Mouse (Mus musculus): ENCODE data around the gene Cybrd1. TPM values are rescaled to one million over a fixed set of nuclear protein-coding genes. Genes with fewer than 3 reads are reported as not detected.

Cybrd1 gene
- polyA plus RNA-seq, 1 experiment: 8.3 TPM

DNA sequence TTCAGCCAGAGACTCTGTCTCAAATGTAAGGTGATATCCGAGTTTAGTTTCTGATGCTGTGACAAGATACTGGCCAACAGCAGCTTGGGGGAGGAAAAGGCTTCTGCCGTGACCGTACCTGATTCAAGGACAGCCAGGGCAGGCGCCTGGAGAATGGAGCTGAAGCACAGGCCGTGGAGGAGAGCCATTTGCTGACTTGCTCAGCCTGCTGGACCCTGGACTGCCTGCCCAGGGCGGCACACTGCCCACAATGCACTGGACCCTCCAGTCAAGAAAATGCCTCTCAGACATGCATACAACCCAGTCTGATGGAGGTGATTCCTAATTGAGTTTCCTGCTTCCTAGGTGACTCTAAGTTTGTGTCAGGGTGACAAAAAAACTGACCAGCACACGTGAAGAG, 43.8 kb downstream of the Cybrd1 start:
- no peak for TF ChIP-seq POLR2A (IDR thresholded peaks at IDR 0.05; ENCODE audit: borderline replicate concordance, extremely low read depth, low read depth, low read length)
- no peak for TF ChIP-seq CTCF (IDR thresholded peaks at IDR 0.05; ENCODE audit: insufficient read depth, low read length)
- DNase-seq: no peak
- H3K4me3 ChIP-seq (replicated peaks; ENCODE audit: extremely low read depth, low read depth, low read length): no peak overlapping the region
- WGBS: 83% methylated on average over 7 of the region's 7 CpGs
- no peaks in the 10 kb centered on the region for H3K4me1 ChIP-seq (ENCODE audit: control insufficient read depth, insufficient read depth, low read length)

- H3K4me1 ChIP-seq (ENCODE audit: control insufficient read depth, insufficient read depth, low read length): no peaks in the 10 kb centered on the region
- no peak for TF ChIP-seq CTCF (IDR thresholded peaks at IDR 0.05; ENCODE audit: insufficient read depth, low read length)
- TF ChIP-seq POLR2A (IDR thresholded peaks at IDR 0.05; ENCODE audit: borderline replicate concordance, extremely low read depth, low read depth, low read length): no peak
- DNase-seq: no peak
- no peak overlapping the region for H3K4me3 ChIP-seq (replicated peaks; ENCODE audit: extremely low read depth, low read depth, low read length)
- 76% methylated on average over 25 of the region's 25 CpGs for WGBS
Observed at GRCm38 (mm10) chr2:71162831-71163621, 45.3 kb downstream of the Cybrd1 start.

- DNase-seq: no peak
- TF ChIP-seq CTCF (IDR thresholded peaks at IDR 0.05; ENCODE audit: insufficient read depth, low read length): no peak
- TF ChIP-seq POLR2A (IDR thresholded peaks at IDR 0.05; ENCODE audit: borderline replicate concordance, extremely low read depth, low read depth, low read length): no peak
- 65% methylated on average over 4 of the region's 4 CpGs for WGBS
- Histone ChIP-seq H3K4me3 (replicated peaks; ENCODE audit: extremely low read depth, low read depth, low read length) (no peak overlapping the region), H3K4me1 (ENCODE audit: control insufficient read depth, insufficient read depth, low read length) (no peaks in the 10 kb centered on the region)
Observed at GRCm38 (mm10) chr2:71167211-71167610, 49.5 kb downstream of the Cybrd1 start.

DNA sequence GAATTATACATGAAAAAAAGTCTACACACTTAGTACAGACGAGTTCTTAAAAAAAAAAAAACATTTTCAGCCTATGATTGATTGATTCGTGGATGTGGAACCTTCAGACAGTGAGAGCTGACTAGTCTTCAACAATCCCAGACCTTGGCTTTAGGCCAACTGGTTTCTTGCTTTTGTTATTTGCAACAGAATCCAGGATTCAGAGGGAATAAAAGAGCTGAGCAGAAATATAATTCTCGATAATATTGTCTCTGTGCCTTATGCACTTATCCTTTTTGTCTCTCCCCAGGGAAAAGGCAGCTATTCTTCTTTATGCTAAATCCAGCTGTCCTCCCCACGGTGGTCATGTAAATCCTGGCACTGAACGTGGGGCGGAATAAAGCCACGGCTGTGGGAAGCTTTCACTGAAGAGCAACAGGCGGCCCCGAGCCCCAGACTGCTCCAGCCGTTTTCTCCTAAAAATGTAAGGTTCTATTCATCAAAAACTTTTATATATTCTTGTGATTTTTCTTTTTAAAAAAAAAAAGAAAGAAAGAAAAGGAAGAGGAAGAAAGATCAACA, 50.8 kb downstream of the Cybrd1 start:
- H3K4me1 ChIP-seq (ENCODE audit: control insufficient read depth, insufficient read depth, low read length): no peaks in the 10 kb centered on the region
- DNase-seq: no peak
- WGBS: 51% methylated on average over 10 of the region's 10 CpGs
- H3K4me3 ChIP-seq (replicated peaks; ENCODE audit: extremely low read depth, low read depth, low read length): no peak overlapping the region
- TF ChIP-seq POLR2A (IDR thresholded peaks at IDR 0.05; ENCODE audit: borderline replicate concordance, extremely low read depth, low read depth, low read length): no peak
- TF ChIP-seq CTCF (IDR thresholded peaks at IDR 0.05; ENCODE audit: insufficient read depth, low read length): no peak

GRCm38 (mm10) chr2:71173031-71173430, 55.3 kb downstream of the Cybrd1 start:
- H3K4me1 ChIP-seq (ENCODE audit: control insufficient read depth, insufficient read depth, low read length): no peaks in the 10 kb centered on the region
- H3K4me3 ChIP-seq (replicated peaks; ENCODE audit: extremely low read depth, low read depth, low read length): no peak overlapping the region
- TF ChIP-seq CTCF (IDR thresholded peaks at IDR 0.05; ENCODE audit: insufficient read depth, low read length): no peak
- DNase-seq: no peak
- WGBS: 72% methylated on average over 3 of the region's 3 CpGs

DNA sequence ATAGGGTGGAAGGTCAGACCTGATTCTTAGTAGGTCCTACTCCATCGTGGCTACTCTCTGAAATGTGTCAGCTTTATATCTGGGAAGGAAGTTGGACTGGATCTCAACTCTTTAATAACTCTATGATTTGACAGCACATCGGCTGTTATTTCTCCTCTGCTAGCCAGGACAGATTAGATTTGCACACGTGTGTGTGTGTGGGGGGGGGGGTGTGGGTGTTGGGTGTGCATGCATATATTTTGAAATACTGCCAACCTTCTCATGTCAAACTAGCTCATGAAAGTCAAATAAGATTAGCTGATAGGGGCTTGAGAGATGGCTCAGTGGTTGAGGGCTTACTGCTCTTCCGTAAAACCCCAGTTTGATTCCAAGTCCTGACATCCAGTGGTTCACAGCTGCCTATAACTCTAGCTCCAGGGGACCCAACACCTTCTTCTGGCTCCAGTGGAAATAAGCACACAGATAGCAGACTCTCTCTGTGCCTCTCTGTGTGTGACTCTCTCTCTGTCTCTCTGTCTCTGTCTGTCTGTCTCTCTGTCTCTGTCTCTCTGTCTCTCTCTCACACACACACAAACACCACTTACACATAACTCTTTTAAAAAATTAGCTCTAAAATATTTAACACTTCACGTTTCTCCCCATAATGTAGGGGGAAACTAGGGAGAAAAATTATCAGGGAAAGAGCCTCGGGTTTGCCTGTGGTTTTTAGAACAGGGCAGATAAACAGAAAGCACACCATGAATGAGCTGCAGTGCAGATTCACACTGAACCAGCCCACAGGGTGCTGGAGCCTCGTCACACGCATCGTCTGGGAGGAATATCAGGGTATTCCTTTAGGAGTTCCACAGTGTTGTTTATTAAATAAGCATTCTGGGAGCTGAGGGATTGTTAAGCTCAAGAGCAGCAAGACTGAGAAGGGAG, 58.9 kb downstream of the Cybrd1 start:
- H3K4me1 ChIP-seq (ENCODE audit: control insufficient read depth, insufficient read depth, low read length): no peaks in the 10 kb centered on the region
- 52% methylated on average over 9 of the region's 9 CpGs for WGBS
- TF ChIP-seq POLR2A (IDR thresholded peaks at IDR 0.05; ENCODE audit: borderline replicate concordance, extremely low read depth, low read depth, low read length) (no peak), CTCF (IDR thresholded peaks at IDR 0.05; ENCODE audit: insufficient read depth, low read length) (no peak)

GRCm38 (mm10) chr2:71177250-71177615, 59.5 kb downstream of the Cybrd1 start:
- H3K4me3 ChIP-seq (replicated peaks; ENCODE audit: extremely low read depth, low read depth, low read length): no peak overlapping the region
- no peak for TF ChIP-seq CTCF (IDR thresholded peaks at IDR 0.05; ENCODE audit: insufficient read depth, low read length)
- TF ChIP-seq POLR2A (IDR thresholded peaks at IDR 0.05; ENCODE audit: borderline replicate concordance, extremely low read depth, low read depth, low read length): no peak
- WGBS: 68% methylated on average over 1 of the region's 1 CpGs
- no peak for DNase-seq
- H3K4me1 ChIP-seq (ENCODE audit: control insufficient read depth, insufficient read depth, low read length): no peaks in the 10 kb centered on the region

More for the DNA sequence above, 58.9 kb downstream of the Cybrd1 start:
- DNase-seq: no peak
- no peak overlapping the region for H3K4me3 ChIP-seq (replicated peaks; ENCODE audit: extremely low read depth, low read depth, low read length)

DNA sequence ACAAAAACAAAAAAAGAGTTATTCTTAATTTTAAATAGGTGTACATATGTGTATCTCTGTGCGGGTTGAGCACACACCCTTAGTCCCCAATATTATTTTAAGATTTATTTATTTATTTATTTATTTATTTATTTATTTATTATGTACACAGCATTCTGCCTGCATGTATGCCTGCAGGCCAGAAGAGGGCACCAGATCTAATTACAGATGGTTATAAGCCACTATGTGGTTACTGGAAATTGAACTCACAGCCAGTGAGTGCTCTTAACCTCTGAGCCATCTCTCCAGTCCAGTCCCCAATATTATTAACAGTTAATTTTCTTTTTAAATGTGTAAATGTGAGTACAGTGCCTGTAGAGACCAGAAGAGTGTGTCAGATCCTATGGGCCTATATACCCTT, 60.0 kb downstream of the Cybrd1 start:
- H3K4me3 ChIP-seq (replicated peaks; ENCODE audit: extremely low read depth, low read depth, low read length): no peak overlapping the region
- TF ChIP-seq CTCF (IDR thresholded peaks at IDR 0.05; ENCODE audit: insufficient read depth, low read length): no peak
- no peak for TF ChIP-seq POLR2A (IDR thresholded peaks at IDR 0.05; ENCODE audit: borderline replicate concordance, extremely low read depth, low read depth, low read length)
- DNase-seq: no peak
- WGBS: 100% methylated on average over 1 of the region's 1 CpGs
- H3K4me1 ChIP-seq (ENCODE audit: control insufficient read depth, insufficient read depth, low read length): no peaks in the 10 kb centered on the region

- no peaks in the 10 kb centered on the region for H3K4me1 ChIP-seq (ENCODE audit: control insufficient read depth, insufficient read depth, low read length)
- no peak for TF ChIP-seq CTCF (IDR thresholded peaks at IDR 0.05; ENCODE audit: insufficient read depth, low read length)
- no peak for TF ChIP-seq POLR2A (IDR thresholded peaks at IDR 0.05; ENCODE audit: borderline replicate concordance, extremely low read depth, low read depth, low read length)
- no peak overlapping the region for H3K4me3 ChIP-seq (replicated peaks; ENCODE audit: extremely low read depth, low read depth, low read length)
- DNase-seq: no peak
- 73% methylated on average over 10 of the region's 10 CpGs for WGBS
Observed at GRCm38 (mm10) chr2:71179716-71180115, 62.0 kb downstream of the Cybrd1 start.
